In genomic region chr4:128747614-128748270, GRCm38 (mm10) we compare ENCODE assay signal across 11 mouse cellular contexts. TPM values are rescaled to one million over a fixed set of nuclear protein-coding genes. Genes with fewer than 3 reads are reported as not detected.
DNase-seq lines count a peak whose midpoint lies in the region; ATAC-seq and TF ChIP-seq lines count a peak whose summit lies in the region.
"Had no signal": no experiment of that assay in that cellular context is flagged by ENCODE, and none has a peak within 500 bp of the region (broad histone marks: within the 10 kb centered on the region; RNA-seq: fewer than 3 reads in every experiment).

No protein-coding gene starts in this region.

- H3K9ac ChIP-seq in hindbrain, embryonic 13.5 days = no peak overlapping the region
- no peak overlapping the region for H3K9ac ChIP-seq in hindbrain, postnatal 0 days (replicated peaks; ENCODE audit: low read length)
- H3K9ac ChIP-seq: liver, embryonic 13.5 days had no signal

- H3K4me3 ChIP-seq in cerebellum, adult 2 months (replicated peaks; ENCODE audit: insufficient read depth, low read depth, low read length) = no peak overlapping the region
- H3K4me3 ChIP-seq in hindbrain, embryonic 13.5 days = no peak overlapping the region
- H3K4me3 ChIP-seq in hindbrain, postnatal 0 days (ENCODE audit: low read length) = no peak overlapping the region
- H3K4me3 ChIP-seq: left cerebral cortex, adult 2 months; liver, embryonic 13.5 days had no signal

- TF ChIP-seq CTCF in cerebellum, adult 2 months (IDR thresholded peaks at IDR 0.05; ENCODE audit: borderline replicate concordance, insufficient read depth, low read depth, low read length) = no peak
- TF ChIP-seq CTCF in hindbrain, postnatal 0 days (IDR thresholded peaks at IDR 0.05; ENCODE audit: low read depth) = no peak

- ATAC-seq in hindbrain, embryonic 13.5 days (ENCODE audit: low FRiP score) = no peak
- no peak for ATAC-seq in hindbrain, postnatal 0 days
- ATAC-seq: intestine, postnatal 0 days had no signal

- peaks cover 62% of the 10 kb centered on the region for H3K4me1 ChIP-seq in cerebellum, adult 2 months (ENCODE audit: control insufficient read depth, insufficient read depth, low read length)
- peaks cover 14% of the 10 kb centered on the region for H3K4me1 ChIP-seq in hindbrain, embryonic 13.5 days (replicated peaks)
- H3K4me1 ChIP-seq in hindbrain, postnatal 0 days (ENCODE audit: insufficient read depth, low read length) = no peaks in the 10 kb centered on the region

- DNase-seq in cerebellum, adult 2 months = peak; percentile 61 to 69
- DNase-seq in cerebellum, postnatal 4 days (ENCODE audit: low spot score in 2 of 2) = no peak
- DNase-seq in hindbrain, postnatal 0 days (ENCODE audit: low spot score) = no peak
- peak; percentile 28 for DNase-seq in spleen, adult 12 weeks (ENCODE audit: low spot score)
- no peak for DNase-seq in spleen, adult 18-20 months
- DNase-seq in layer of hippocampus, postnatal 14 days (ENCODE audit: low spot score in 2 of 2) = no peak
- no peak for DNase-seq in yolk sac, embryonic 10.5 days (ENCODE audit: low spot score)
- DNase-seq: liver, embryonic 13.5 days had no signal

- no peak overlapping the region for H3K4me2 ChIP-seq in hindbrain, embryonic 13.5 days
- no peak overlapping the region for H3K4me2 ChIP-seq in hindbrain, postnatal 0 days (ENCODE audit: low read depth, low read length)
- H3K4me2 ChIP-seq: liver, embryonic 13.5 days had no signal

- no peak overlapping the region for H3K27ac ChIP-seq in cerebellum, adult 2 months (ENCODE audit: insufficient read depth, low read length)
- H3K27ac ChIP-seq in hindbrain, embryonic 13.5 days = 0 out of 2 replicates have a peak overlapping the region, but pooled peaks have one; percentile 5
- no peak overlapping the region for H3K27ac ChIP-seq in hindbrain, postnatal 0 days
- H3K27ac ChIP-seq: left cerebral cortex, adult 2 months; liver, embryonic 13.5 days had no signal

- TF ChIP-seq POLR2A in cerebellum, adult 2 months (IDR thresholded peaks at IDR 0.05; ENCODE audit: borderline replicate concordance, insufficient read depth, low read length) = no peak

- peaks cover 98% of the 10 kb centered on the region for H3K36me3 ChIP-seq in hindbrain, embryonic 13.5 days
- H3K36me3 ChIP-seq in hindbrain, postnatal 0 days (ENCODE audit: insufficient read depth, low read length) = peaks cover 90% of the 10 kb centered on the region

- H3K27me3 ChIP-seq in cerebellum, adult 2 months (ENCODE audit: control insufficient read depth, insufficient read depth, low read length) = no peaks in the 10 kb centered on the region
- no peaks in the 10 kb centered on the region for H3K27me3 ChIP-seq in hindbrain, embryonic 13.5 days
- no peaks in the 10 kb centered on the region for H3K27me3 ChIP-seq in hindbrain, postnatal 0 days (ENCODE audit: insufficient read depth, low read length)
- H3K27me3 ChIP-seq: liver, embryonic 13.5 days had no signal

- WGBS in cerebellum, adult 2 months = 18% methylated on average over 22 of the region's 22 CpGs
- WGBS in hindbrain, embryonic 13.5 days = 76% methylated on average over 22 of the region's 22 CpGs
- 60% methylated on average over 22 of the region's 22 CpGs for WGBS in hindbrain, postnatal 0 days

- H3K9me3 ChIP-seq in hindbrain, embryonic 13.5 days = no peaks in the 10 kb centered on the region
- no peaks in the 10 kb centered on the region for H3K9me3 ChIP-seq in hindbrain, postnatal 0 days (ENCODE audit: low read length)
- H3K9me3 ChIP-seq: liver, embryonic 13.5 days had no signal

RNA-seq across cellular contexts. Expression of gene A3galt2, which starts 7.4 kb away (rescaled TPM):
- polyA plus RNA-seq in cerebellum, adult 2 months (2012; rRNA removed) = 1.9 and 2.4 TPM in 2 replicates
- polyA plus RNA-seq in hindbrain, embryonic 13.5 days (2015; fragmentation: Nextera tagmentation; extraction: Ambion mirVana) = 0.38 and 0.53 TPM in 2 replicates
- 0.47 and 1.1 TPM in 2 replicates for total RNA-seq in hindbrain, postnatal 0 days (2014; rRNA removed)
- 0.10 TPM in 2 replicates for polyA plus RNA-seq in hindbrain, postnatal 0 days (2015; fragmentation: Nextera tagmentation; extraction: Ambion mirVana)
- total RNA-seq in layer of hippocampus, postnatal 14 days (2021) = under 1 TPM; 0.35 to 0.62 TPM
- polyA plus RNA-seq: intestine, postnatal 0 days; liver, embryonic 13.5 days had no signal

RNA-seq across cellular contexts. Expression of gene Zfp362, which starts 58.1 kb away (rescaled TPM):
- polyA plus RNA-seq in cerebellum, adult 2 months (2012; rRNA removed) = 24.8 and 25.5 TPM in 2 replicates
- polyA plus RNA-seq in hindbrain, embryonic 13.5 days (2015; fragmentation: Nextera tagmentation; extraction: Ambion mirVana) = 36.9 and 39.0 TPM in 2 replicates
- total RNA-seq in hindbrain, postnatal 0 days (2014; rRNA removed) = 25.6 and 35.7 TPM in 2 replicates
- polyA plus RNA-seq in hindbrain, postnatal 0 days (2015; fragmentation: Nextera tagmentation; extraction: Ambion mirVana) = 23.3 and 24.9 TPM in 2 replicates
- total RNA-seq in layer of hippocampus, postnatal 14 days (2021) = 10 to 100 TPM; 34.7 to 35.5 TPM

Comparison
In these comparisons a context has a peak if more than half of its experiments do, and no peak if none do; other contexts are left out.
1. DNase-seq: peak in cerebellum, adult 2 months (2 of 2) and spleen, adult 12 weeks (single experiment); none in cerebellum, postnatal 4 days (0 of 2), hindbrain, postnatal 0 days (single experiment), spleen, adult 18-20 months (0 of 2), layer of hippocampus, postnatal 14 days (0 of 2) and yolk sac, embryonic 10.5 days (single experiment).